Mouse (Mus musculus) frontal cortex, adult (tissue): ENCODE measurements around the gene Kcnk5.
A peak's percentile ranks its signal among the peaks of the same experiment; 100 is the strongest.

Experiments
- ATAC-seq: cut with Nextera tagmentation; 2 replicates; pipeline ENCODE4 v1.9.2; 2017; ENCODE audit warnings: mild to moderate bottlenecking, moderate library complexity, mixed read lengths; ENCODE audit not compliant: low TSS enrichment

The Kcnk5 gene

GRCm38 (mm10) chr14:20165413-20165812 lies 16.2 kb downstream of the Kcnk5 start:
- no peak for ATAC-seq

GRCm38 (mm10) chr14:20164438-20164837 lies 17.2 kb downstream of the Kcnk5 start:
- ATAC-seq = no peak

- ATAC-seq = no peak
These were observed 18.9 kb downstream of the Kcnk5 start for GRCm38 (mm10) chr14:20162686-20163085.

GRCm38 (mm10) chr14:20158727-20159681 lies 22.6 kb downstream of the Kcnk5 start:
- ATAC-seq = no peak

- ATAC-seq = no peak
These were observed 24.0 kb downstream of the Kcnk5 start for GRCm38 (mm10) chr14:20157595-20157994.

DNA sequence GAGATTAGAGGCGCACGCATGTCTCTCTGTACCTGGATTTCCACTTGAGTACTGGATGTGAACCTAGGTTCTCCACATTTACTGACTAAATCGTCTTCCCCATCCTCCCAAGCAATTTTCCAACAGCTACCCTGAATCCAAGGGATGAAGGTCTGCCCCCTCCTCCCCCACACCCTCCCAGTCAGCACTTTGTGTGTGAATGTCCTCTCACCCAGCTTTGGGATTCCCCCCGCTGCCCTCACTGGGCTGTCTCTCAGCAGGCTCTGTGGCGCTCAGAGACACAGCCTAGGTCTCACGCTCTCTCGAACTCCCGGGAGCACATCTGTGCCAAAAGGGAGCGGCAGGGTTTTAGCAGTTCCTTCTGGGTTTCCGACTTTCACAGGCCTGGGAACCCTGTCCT lies 25.9 kb downstream of the Kcnk5 start:
- ATAC-seq = no peak

DNA sequence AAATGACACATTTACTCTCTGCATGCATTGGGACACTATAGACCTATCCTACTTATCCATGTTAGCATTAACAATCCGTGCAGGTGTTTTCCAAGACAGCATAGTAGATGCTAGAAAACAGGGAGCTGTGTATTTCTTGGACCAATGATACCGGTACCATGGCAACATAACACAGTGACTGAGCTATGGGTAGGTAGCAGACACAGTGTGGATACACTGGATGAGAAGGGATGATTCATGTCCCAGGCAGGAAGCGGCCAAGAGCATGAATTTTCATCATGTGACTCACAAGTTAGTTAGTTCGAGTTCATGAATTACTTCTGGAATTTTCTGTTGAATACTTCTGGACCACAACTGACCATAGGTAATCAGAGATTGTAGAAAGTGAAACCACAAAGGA lies 26.7 kb downstream of the Kcnk5 start:
- peak; percentile 85 for ATAC-seq

GRCm38 (mm10) chr14:20154245-20154644 lies 27.4 kb downstream of the Kcnk5 start:
- no peak for ATAC-seq

GRCm38 (mm10) chr14:20149127-20150080 lies 32.2 kb downstream of the Kcnk5 start:
- no peak for ATAC-seq

DNA sequence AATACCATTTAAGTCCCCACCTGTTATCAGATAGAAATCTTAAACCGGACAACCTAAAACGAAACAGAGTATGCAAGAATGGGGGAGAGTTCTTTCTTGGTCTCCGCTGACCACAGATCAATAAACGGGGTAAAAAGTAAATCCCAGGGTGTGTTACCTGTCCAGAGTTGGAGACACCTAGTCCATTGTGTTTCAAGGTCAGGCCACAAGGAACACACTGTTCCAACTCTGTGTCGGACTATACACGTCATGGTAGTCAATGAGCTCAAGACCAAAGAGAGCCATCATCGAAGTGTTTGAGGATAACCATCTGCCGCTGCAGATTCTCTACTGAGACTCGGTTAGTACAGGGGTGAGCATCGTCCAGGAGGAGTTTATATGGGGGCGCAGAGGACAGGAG lies 33.1 kb downstream of the Kcnk5 start:
- no peak for ATAC-seq

DNA sequence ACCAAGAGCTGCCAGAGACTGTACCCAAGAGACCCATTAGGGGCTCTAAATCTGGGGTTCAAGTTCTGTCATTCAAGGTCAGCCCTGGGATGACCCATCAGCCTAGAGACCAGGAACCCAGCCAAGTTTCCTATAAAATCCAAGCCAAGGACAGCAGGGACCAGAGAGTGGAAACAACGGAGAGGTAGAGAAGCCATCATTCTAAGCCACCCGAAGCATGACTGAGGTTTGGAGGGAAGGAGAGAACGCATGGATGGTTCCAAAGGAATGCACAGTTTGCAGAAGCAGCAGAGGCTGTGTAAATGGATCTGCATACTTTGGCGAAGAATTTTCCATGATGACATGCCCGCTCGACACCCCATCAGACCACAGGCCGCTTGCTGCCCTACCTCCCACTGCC lies 33.8 kb downstream of the Kcnk5 start:
- no peak for ATAC-seq

- ATAC-seq = peak; percentile 55; the same call in 1 of the 2 replicates
These were observed 37.5 kb downstream of the Kcnk5 start for GRCm38 (mm10) chr14:20144093-20144492.

GRCm38 (mm10) chr14:20138484-20139355 lies 42.9 kb downstream of the Kcnk5 start, which contains the start of gene Saysd1:
Gene Saysd1 (minus strand): TSS chr14:20138534.
- no peak for ATAC-seq

GRCm38 (mm10) chr14:20134965-20135671 lies 46.5 kb downstream of the Kcnk5 start:
- no peak for ATAC-seq

- no peak for ATAC-seq
These were observed 53.4 kb downstream of the Kcnk5 start for GRCm38 (mm10) chr14:20128162-20128561.

- ATAC-seq = no peak
These were observed 54.1 kb downstream of the Kcnk5 start for GRCm38 (mm10) chr14:20127406-20128087.

- ATAC-seq = no peak
These were observed 60.7 kb downstream of the Kcnk5 start for GRCm38 (mm10) chr14:20120868-20121267.

DNA sequence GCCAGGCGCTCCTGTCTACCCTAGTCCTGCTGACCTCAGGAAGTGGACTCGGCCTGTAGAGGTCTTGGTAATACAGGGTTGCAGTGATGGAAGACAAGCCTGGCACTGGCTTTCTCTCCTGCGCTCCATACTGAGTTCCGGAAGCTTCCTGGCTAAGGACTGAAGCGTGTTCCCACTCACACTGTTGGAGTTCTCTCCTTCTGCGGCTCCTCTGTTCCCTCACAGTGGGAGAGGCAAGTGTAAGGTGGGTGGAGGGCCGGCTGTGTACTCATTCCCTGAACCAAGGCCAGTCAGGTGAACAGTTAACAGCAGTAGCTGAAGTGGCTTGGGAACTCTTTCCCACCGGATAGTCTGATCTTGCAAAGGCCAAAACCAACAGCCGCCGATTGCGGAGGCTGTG lies 61.6 kb downstream of the Kcnk5 start:
- peak; percentile 96 for ATAC-seq

GRCm38 (mm10) chr14:20116149-20116605 lies 65.4 kb downstream of the Kcnk5 start:
- no peak for ATAC-seq

GRCm38 (mm10) chr14:20114951-20115350 lies 66.7 kb downstream of the Kcnk5 start:
- no peak for ATAC-seq
